Mouse (Mus musculus): ENCODE measurements at regions not wholly inside any gene's neighbourhood (a gene's known extent, or its start where the extent isn't known, plus 50 kb on each side); places are given as distances from the start of the nearest gene placed in this dataset.
"Not testable (repeated sequence)": the region's sequence is repeated elsewhere in the genome, so short reads cannot be mapped to it uniquely, and the experiment has no call there.

DNA sequence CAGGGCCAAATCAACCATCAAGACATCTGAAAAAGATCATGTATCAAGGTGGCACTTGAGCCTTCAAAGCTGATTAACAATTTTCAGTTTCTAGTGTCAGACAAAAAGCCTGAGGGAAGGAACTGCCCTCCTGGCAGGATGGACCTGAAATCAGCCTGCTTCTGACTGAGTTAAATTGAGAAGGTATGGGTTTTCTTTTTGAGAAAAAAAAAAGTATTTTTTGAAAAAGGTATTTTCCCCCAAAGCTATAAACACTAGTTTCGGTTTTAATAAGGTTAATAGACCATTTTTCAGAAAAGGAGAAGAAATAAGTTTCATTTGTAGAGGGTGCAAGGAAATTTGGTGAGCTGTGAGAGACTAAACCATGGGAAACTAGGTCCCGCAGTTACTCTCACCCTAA is 124.6 kb upstream of the Mrpl21 start:
- not testable (repeated sequence) for DNase-seq (ENCODE audit: low read depth, low spot score)

DNA sequence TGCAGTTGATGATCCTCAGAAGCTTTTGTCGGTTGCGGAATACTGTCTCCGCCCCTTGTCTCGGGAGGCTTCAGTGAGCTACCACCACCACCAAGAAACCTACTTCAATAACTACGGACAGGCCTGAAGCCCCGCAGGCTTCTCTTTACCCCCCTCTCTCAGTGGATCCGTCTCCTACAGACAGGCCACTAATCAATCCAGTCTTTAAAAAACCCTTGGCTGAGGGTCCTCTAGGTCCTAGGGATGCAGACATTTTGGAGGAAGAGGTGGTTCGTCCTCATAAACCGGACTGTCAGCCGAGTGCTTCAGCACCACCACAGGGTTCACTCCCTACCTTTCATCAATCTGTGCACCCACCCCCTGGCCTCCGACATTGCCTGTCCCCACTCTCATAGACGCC is 123.4 kb upstream of the Mrpl21 start:
- DNase-seq (ENCODE audit: low read depth, low spot score), result no peak

DNA sequence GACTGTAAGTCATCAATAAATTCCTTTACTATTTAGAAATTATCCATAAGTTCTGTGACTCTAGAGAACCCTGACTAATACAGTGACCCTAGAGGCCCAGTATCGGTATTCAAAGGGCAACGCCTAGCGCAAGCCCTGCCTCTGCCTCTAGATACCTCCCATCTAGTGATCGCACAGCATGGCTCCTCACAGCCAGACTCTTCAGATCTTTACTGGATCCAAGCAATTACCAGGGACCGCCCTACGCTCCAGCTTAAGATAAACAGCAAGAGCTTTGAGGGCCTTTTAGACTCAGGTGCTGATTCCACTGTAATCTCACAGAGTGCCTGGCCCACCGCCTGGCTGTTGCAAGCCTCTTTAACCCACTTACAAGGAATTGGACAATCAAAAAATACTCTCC is 115.0 kb upstream of the Mrpl21 start:
- peak; percentile 48 for DNase-seq (ENCODE audit: low read depth, low spot score)

DNA sequence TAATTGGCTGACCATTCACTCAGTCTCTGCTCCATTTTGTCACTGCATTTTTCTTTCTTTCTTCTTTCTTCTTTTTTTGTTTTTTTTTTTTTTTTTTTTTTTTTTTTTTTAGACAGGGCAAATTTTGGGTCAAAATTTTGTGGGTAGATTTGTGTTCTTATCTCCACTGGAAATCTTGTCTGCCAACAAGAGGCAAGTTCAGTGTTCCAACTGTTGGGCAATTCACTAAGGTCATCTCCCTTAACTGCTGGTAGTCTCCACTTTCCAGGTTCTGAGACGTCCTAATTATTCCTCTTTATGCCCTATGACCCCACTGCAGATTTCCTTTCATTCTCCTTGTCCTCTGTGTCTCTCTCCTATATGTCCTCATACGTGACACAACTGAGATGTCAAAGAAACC is 100.1 kb upstream of the Mrpl21 start:
- DNase-seq (ENCODE audit: low read depth, low spot score), result no peak

DNA sequence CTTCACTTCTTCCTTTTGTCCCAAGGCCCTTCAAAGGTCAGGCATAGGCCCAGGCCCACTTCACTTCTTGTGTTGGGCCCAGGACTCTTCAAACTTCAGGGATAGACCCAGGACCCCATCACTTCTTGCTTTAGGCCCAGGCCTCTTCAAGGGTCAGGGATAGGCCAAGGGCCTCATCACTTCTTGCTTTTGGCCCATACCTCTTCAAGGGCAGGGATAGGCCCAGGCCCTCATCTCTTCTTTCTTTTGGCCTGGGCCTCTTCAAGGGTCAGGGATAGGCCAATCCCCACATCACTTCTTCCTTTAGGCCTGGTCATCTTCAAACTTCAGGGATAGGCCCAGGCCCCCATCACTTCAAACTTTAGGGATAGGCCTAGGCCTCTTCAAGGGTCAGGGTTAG is 90.1 kb upstream of the Mrpl21 start:
- no peak for DNase-seq (ENCODE audit: low read depth, low spot score)

DNA sequence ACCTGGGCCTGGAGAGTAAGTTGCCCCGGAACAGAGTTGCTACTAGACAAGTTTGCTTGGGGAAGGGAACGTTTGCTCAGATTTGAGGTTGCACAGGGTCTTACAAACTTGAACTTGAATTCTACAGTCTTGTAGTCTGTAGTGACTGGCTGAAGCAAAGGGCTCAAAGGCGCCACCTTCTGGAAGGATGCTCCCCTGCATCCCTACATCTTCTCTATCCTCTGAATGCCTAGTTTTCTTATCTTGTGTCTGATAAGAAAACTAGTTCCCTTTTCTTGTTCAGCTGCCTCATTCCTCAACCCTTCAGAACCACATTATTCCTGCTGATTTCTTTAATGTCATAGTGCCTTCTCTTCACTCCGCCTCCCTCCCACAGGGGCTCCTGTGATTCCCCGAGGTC is 78.2 kb upstream of the Mrpl21 start:
- DNase-seq (ENCODE audit: low read depth, low spot score), result peak; percentile 73

DNA sequence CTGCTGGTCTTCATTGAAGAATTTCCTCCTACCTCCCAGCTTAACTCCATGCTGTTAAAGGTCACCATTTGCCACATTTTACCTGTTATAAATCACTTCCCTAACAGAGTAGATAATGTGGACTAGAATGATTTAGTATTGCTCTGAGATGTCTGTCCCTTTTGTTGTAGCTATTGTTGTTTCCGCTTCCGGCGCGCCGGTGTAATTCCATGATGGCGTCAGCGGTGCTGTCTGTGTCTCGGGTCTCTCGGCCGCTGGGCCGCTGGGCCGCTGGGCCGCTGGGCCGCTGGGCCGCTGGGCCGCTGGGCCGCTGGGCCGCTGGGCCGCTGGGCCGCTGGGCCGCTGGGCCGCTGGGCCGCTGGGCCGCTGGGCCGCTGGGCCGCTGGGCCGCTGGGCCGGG is 77.3 kb upstream of the Mrpl21 start:
- DNase-seq (ENCODE audit: low read depth, low spot score), result peak; percentile 62

DNA sequence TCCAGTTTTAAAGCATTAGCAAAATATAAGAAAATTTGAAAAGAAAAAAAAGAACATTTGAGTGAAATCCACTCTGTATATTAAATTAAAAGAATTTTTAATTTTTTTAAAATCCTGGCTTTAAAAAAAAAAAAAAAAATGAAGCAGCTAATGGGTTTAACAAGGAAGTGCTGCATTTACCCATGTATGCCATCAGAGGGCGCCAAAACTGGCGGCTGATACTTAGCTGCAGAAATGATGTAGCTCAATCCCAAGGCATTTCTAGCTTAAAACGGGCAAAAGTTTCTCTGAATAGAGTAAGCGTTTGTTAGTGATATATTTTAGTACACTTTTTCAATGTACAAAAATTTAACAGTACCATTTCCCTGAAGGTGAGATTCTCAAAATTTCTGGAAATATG is 74.4 kb upstream of the Mrpl21 start:
- peak; percentile 69 for DNase-seq (ENCODE audit: low read depth, low spot score)

All from R1 (cell line).